Comparison of ENCODE assay signal across 29 mouse cellular contexts in the genomic region with DNA sequence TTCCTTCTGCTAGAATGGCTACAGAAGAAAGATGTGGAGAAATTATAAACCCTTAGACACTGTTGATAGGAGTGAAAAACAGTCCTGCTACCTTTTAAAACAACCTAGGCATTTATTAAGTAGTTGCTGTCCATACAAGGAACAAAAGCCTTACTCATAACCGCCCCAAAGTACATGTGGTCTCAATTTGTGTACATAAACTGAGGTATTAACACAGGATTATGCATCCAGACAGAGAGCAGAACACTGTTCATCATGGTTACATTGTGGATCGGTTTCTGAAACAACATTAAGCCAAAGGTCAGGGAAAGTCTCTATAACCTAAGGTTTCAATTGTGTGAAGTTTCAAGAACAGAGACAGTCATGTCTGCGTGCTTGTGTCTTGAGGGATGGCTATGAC. TPM values are rescaled to one million over a fixed set of nuclear protein-coding genes. Genes with fewer than 3 reads are reported as not detected.
DNase-seq lines count a peak whose midpoint lies in the region; ATAC-seq and TF ChIP-seq lines count a peak whose summit lies in the region.
"Had no signal": no experiment of that assay in that cellular context is flagged by ENCODE, and none has a peak within 500 bp of the region (broad histone marks: within the 10 kb centered on the region; RNA-seq: fewer than 3 reads in every experiment).

No protein-coding gene starts in this region.

- no peak overlapping the region for H3K4me3 ChIP-seq in liver, postnatal 0 days (ENCODE audit: low read depth, low read length)
- no peak overlapping the region for H3K4me3 ChIP-seq in liver, embryonic 11.5 days (ENCODE audit: low read depth, low read length)
- H3K4me3 ChIP-seq in embryonic facial prominence, embryonic 12.5 days: no peak overlapping the region
- H3K4me3 ChIP-seq: embryonic facial prominence, embryonic 15.5 days; forebrain, embryonic 13.5 days; heart, embryonic 10.5 days; hindbrain, embryonic 12.5 days; left cerebral cortex, adult 2 months; limb, embryonic 15.5 days; liver, embryonic 15.5 days; midbrain, embryonic 12.5 days; neural tube, embryonic 13.5 days had no signal

- peak overlapping the region; percentile 38; the same call in 1 of the 2 replicates for H3K4me2 ChIP-seq in liver, postnatal 0 days (ENCODE audit: low read depth, low read length)
- no peak overlapping the region for H3K4me2 ChIP-seq in liver, embryonic 11.5 days
- H3K4me2 ChIP-seq in embryonic facial prominence, embryonic 12.5 days (replicated peaks): no peak overlapping the region
- H3K4me2 ChIP-seq: embryonic facial prominence, embryonic 15.5 days; forebrain, embryonic 13.5 days; hindbrain, embryonic 12.5 days; limb, embryonic 15.5 days; midbrain, embryonic 12.5 days; neural tube, embryonic 13.5 days had no signal

- no peak overlapping the region for H3K9ac ChIP-seq in liver, postnatal 0 days (replicated peaks)
- H3K9ac ChIP-seq in liver, embryonic 11.5 days (ENCODE audit: low read depth, low read length): no peak overlapping the region
- H3K9ac ChIP-seq in embryonic facial prominence, embryonic 12.5 days: no peak overlapping the region
- H3K9ac ChIP-seq: embryonic facial prominence, embryonic 15.5 days; forebrain, embryonic 13.5 days; hindbrain, embryonic 12.5 days; limb, embryonic 15.5 days; liver, embryonic 15.5 days; midbrain, embryonic 12.5 days; neural tube, embryonic 13.5 days had no signal

- H3K36me3 ChIP-seq in liver, postnatal 0 days (replicated peaks; ENCODE audit: insufficient read depth, low read length): no peaks in the 10 kb centered on the region; the same call in 1 of the 2 replicates
- no peaks in the 10 kb centered on the region for H3K36me3 ChIP-seq in liver, embryonic 11.5 days (ENCODE audit: control insufficient read depth, insufficient read depth, low read length)
- no peaks in the 10 kb centered on the region for H3K36me3 ChIP-seq in embryonic facial prominence, embryonic 12.5 days
- H3K36me3 ChIP-seq: embryonic facial prominence, embryonic 15.5 days; heart, embryonic 10.5 days; hindbrain, embryonic 12.5 days; limb, embryonic 15.5 days; liver, embryonic 15.5 days; midbrain, embryonic 12.5 days had no signal

- DNase-seq in liver, postnatal 0 days: no peak
- no peak for DNase-seq in liver, embryonic 11.5 days (ENCODE audit: low spot score)
- peak; percentile 74 for DNase-seq in hindlimb bud, embryonic 11.5 days (ENCODE audit: extremely low spot score, low read depth, low spot score)
- DNase-seq in layer of hippocampus, adult 11-12 months (ENCODE audit: low spot score): no peak
- no peak for DNase-seq in thymus, postnatal 25 days
- DNase-seq in spleen, postnatal 14 days (ENCODE audit: low spot score in 2 of 2): no peak
- DNase-seq: adrenal gland, adult 8-10 months; cerebellum, adult 11-12 months; cerebellum, postnatal 10 days; gastrocnemius, postnatal 14 days; heart, adult 11 months; heart, postnatal 36 days; kidney, adult 9 months; kidney, postnatal 10 days; lung, postnatal 36 days; right cerebral cortex, postnatal 4 days; thymus, postnatal 14 days had no signal

- peak overlapping the region; percentile 57; the same call in 1 of the 2 replicates for H3K27ac ChIP-seq in liver, postnatal 0 days (ENCODE audit: low read depth)
- H3K27ac ChIP-seq in liver, embryonic 11.5 days (ENCODE audit: low read depth, low read length): no peak overlapping the region
- H3K27ac ChIP-seq in embryonic facial prominence, embryonic 12.5 days: peak overlapping the region; percentile 54; the same call in 1 of the 2 replicates
- H3K27ac ChIP-seq: embryonic facial prominence, embryonic 15.5 days; forebrain, embryonic 13.5 days; heart, embryonic 10.5 days; hindbrain, embryonic 12.5 days; left cerebral cortex, adult 2 months; limb, embryonic 15.5 days; liver, embryonic 15.5 days; midbrain, embryonic 12.5 days; neural tube, embryonic 13.5 days had no signal

- TF ChIP-seq CTCF in liver, postnatal 0 days (IDR thresholded peaks at IDR 0.05; ENCODE audit: low read depth): no peak

- no peak for TF ChIP-seq EP300 in liver, postnatal 0 days (IDR thresholded peaks at IDR 0.05; ENCODE audit: low read depth)

- peaks cover 50% of the 10 kb centered on the region for H3K4me1 ChIP-seq in liver, postnatal 0 days (ENCODE audit: insufficient read depth)
- H3K4me1 ChIP-seq in liver, embryonic 11.5 days (replicated peaks; ENCODE audit: control insufficient read depth, insufficient read depth, low read length): peaks cover 10% of the 10 kb centered on the region
- peaks cover 13% of the 10 kb centered on the region for H3K4me1 ChIP-seq in embryonic facial prominence, embryonic 12.5 days
- H3K4me1 ChIP-seq: midbrain, embryonic 12.5 days had no signal

- ATAC-seq in liver, postnatal 0 days: no peak
- ATAC-seq in liver, embryonic 11.5 days (replicated peaks; ENCODE audit: low FRiP score): no peak
- ATAC-seq in embryonic facial prominence, embryonic 12.5 days (ENCODE audit: insufficient number of reproducible peaks, insufficient read depth, low FRiP score, low TSS enrichment): no peak
- ATAC-seq: forebrain, embryonic 13.5 days; intestine, postnatal 0 days had no signal

- WGBS in liver, postnatal 0 days (ENCODE audit: insufficient replicate concordance): 75% methylated on average over 3 of the region's 3 CpGs
- 80% methylated on average over 3 of the region's 3 CpGs for WGBS in liver, embryonic 11.5 days
- WGBS in embryonic facial prominence, embryonic 12.5 days: 25% methylated on average over 3 of the region's 3 CpGs

- no peaks in the 10 kb centered on the region for H3K9me3 ChIP-seq in liver, postnatal 0 days (ENCODE audit: low read length)
- no peaks in the 10 kb centered on the region for H3K9me3 ChIP-seq in liver, embryonic 11.5 days (ENCODE audit: control insufficient read depth, low read length)
- no peaks in the 10 kb centered on the region for H3K9me3 ChIP-seq in embryonic facial prominence, embryonic 12.5 days
- H3K9me3 ChIP-seq: embryonic facial prominence, embryonic 15.5 days; forebrain, embryonic 13.5 days; heart, embryonic 10.5 days; hindbrain, embryonic 12.5 days; limb, embryonic 15.5 days; liver, embryonic 15.5 days; megakaryocyte, embryonic 14.5 days; midbrain, embryonic 12.5 days; neural tube, embryonic 13.5 days had no signal

- no peaks in the 10 kb centered on the region for H3K27me3 ChIP-seq in liver, postnatal 0 days (ENCODE audit: insufficient read depth, low read length)
- H3K27me3 ChIP-seq in liver, embryonic 11.5 days (replicated peaks; ENCODE audit: control insufficient read depth, insufficient read depth, low read length): no peaks in the 10 kb centered on the region
- no peaks in the 10 kb centered on the region for H3K27me3 ChIP-seq in embryonic facial prominence, embryonic 12.5 days
- H3K27me3 ChIP-seq: embryonic facial prominence, embryonic 15.5 days; forebrain, embryonic 13.5 days; hindbrain, embryonic 12.5 days; limb, embryonic 15.5 days; liver, embryonic 15.5 days; megakaryocyte, embryonic 14.5 days; midbrain, embryonic 12.5 days; neural tube, embryonic 13.5 days had no signal

RNA-seq across cellular contexts. Expression of a gene that starts 17.7 kb away (rescaled TPM):
- polyA plus RNA-seq in liver, postnatal 0 days (2015; fragmentation: Nextera tagmentation; extraction: Ambion mirVana): 38.0 and 41.5 TPM in 2 replicates
- polyA plus RNA-seq in liver, embryonic 11.5 days (2014; fragmentation: Nextera tagmentation; extraction: Ambion mirVana): 103 and 106 TPM in 2 replicates
- polyA plus RNA-seq in embryonic facial prominence, embryonic 12.5 days (2016; fragmentation: Nextera tagmentation; extraction: Ambion mirVana): 132 and 134 TPM in 2 replicates

RNA-seq across cellular contexts. Expression of a gene that starts 25.3 kb away (rescaled TPM):
- 2.5 and 3.1 TPM in 2 replicates for polyA plus RNA-seq in liver, postnatal 0 days (2015; fragmentation: Nextera tagmentation; extraction: Ambion mirVana)
- 4.9 and 5.6 TPM in 2 replicates for polyA plus RNA-seq in liver, embryonic 11.5 days (2014; fragmentation: Nextera tagmentation; extraction: Ambion mirVana)
- 10.9 and 11.3 TPM in 2 replicates for polyA plus RNA-seq in embryonic facial prominence, embryonic 12.5 days (2016; fragmentation: Nextera tagmentation; extraction: Ambion mirVana)
